Mouse (Mus musculus) c-Kit-positive CD71-positive TER-119-positive erythroid progenitor cells, embryonic 14.5 days (primary cell): ENCODE results near the gene Mrpl48.

Source experiments
- DNase-seq: peaks from one replicate; pipeline ENCODE4 v3.0.0-alpha.2; 2013; ENCODE audit warnings: low spot score

The Mrpl48 gene

DNA sequence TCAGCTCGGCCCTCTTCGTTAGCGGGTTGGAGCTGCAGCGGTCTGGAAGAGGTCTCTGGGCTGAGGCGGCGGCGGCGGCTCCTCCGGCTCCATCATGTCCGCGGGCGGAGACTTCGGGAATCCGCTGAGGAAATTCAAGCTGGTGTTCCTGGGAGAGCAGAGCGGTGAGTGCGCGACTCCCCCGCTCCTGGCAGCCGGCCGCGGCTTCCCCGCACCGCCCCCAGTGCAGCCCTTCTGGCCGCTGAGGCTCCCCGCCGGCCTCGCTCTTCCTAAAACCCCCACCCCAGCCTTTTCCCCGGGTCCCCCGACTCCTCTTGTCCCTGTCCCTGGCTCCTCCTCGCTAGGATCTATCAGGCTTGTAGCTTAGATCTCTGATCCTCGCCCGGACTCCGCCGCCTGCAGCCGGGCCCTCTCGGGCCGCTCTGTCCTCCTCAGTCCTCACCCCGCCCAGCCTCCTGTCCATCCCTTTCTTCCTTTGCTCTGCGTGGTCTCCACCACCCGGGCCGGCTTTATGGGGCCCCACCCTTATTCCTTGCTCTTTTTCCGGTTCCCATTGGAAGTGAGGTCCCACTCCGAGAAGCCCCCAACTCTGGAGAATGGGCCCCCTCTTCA, at the start of gene Mrpl48:
TSS of gene Mrpl48 (minus strand) at position 172 of the 612 bp plus-strand sequence.
- DNase-seq = peak; percentile 40

DNA sequence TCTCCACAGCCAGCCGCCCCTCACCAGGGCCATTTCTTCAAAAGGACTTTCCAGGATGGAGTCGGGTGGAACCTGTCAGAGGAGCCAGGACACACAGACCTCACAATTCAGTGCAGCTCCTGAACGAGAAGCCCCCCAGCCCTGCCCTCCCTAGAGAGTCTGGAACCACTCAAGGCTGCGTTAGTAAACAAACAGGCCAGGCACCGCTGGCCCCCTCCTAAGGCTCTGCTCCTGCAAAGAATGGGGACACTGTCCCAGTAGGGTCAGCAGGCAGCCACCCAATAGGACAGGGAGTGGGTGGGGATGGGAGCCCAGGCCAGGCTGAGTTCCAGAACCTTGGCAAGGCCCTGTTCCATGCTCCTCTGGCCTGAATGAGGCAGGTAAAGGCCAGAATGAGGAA, 48.6 kb upstream of the Mrpl48 start:
- DNase-seq = no peak

DNA sequence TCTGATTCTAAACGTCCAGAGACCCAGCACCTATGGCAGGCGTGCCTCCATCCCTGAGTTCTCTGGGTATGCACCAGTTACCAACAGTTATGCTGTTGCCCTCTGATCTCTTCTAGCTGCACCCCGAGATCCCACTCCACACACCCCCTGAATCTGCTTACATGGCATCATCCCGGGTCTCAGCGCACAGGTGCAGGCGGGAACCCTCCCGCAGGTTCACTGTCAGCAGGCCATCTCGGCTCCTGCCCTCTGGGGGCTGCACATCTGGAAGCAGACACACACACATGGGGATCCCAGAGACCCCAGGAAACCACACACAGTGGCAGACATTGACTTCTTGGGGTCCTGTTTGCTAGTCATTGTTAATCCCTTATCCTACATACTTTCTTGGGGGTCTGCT, 46.3 kb upstream of the Mrpl48 start:
- no peak for DNase-seq

DNA sequence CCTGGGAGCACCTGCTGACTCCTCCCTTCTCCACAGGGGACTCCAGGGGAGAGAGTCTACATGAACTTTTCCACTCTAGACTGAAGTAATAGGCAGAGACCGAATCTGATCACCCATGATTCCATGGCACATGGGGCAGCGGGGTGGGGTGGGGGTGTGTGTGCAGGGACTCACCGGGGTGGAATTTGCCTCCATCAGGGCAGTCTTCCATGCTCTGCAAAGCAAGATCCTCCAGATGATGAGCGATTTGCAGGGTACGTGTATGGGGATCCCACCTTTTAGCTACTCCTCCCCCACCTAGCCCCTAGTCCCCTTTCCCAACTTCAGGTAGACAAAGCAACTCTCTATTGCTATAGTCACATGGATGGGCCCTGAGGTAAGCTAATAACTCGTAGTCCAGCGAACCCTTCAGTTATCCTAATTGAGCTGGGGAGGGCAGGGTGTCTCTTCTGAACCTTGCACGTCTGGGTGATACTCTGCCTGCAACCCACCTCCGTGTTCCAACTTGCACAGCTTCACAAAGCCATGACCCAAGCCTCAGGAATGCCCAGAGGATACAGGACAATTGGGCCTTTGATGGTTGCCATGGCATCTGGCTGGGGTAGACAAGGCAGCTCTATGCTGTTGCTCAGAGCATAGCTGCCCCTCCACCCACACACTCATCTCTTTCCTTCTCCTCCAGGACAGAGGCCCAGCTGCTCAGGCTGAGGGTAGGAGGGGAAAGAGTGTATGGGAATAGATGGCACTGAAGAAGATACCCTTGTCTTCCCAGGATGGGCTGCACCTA, 45.6 kb upstream of the Mrpl48 start:
- DNase-seq = no peak

DNA sequence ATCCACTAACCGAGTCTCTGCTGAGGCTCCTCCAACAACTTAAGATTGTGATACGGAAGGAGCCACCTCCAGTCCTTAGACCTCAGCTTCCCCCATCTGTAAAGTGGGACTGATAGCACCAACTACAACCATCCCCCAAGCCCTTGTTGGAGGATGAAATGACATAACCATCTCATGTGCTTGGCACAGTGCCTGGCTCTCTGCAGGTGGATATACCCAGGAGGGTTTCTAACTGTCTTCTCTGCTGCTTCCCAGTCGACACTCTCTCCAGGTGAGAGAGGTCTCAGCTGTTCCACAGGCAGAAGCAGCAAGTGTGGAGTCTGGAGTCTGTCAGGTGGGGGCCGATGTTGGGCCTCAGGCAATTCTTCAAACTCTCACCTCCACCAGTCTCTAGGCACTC, 42.9 kb upstream of the Mrpl48 start:
- DNase-seq = no peak

DNA sequence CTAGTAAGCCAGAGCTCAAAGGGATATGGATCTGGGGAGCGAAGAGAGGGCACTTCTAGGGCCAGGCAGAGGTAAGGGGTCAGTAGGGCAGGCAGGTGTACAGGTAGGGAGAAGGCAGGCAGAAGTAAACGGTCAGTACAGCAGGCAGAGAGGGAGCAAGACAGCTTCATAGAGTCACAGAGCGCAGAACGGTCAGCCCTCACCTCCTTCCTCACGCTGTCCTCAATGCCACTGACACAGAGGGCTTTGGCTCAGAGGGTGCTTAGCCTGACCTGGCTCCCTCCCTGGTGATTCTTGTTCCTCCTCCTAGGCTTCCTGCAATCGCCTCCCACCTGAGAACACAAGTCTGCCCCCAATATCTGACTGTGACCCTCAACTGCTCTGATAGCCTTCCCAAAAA, 42.3 kb upstream of the Mrpl48 start:
- no peak for DNase-seq

DNA sequence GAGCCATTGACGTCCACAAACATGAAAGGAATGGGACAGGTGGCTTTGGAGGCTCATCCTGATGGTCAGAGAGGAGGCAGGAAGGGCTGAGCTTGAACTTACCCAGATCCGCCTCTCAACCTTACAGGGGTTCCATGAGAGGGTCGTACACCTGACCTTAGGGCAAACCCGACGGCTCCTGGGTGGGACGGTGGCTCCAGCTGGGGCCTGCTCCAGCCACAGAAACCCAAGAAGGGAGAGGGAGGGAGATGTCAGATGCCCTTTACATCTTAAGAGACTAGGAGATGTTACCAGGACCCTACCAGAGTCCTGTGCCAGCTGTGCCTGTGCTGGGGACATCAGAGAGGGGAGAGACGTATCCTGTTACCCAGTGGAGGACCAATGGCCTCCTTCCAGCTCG, 41.7 kb upstream of the Mrpl48 start:
- no peak for DNase-seq

DNA sequence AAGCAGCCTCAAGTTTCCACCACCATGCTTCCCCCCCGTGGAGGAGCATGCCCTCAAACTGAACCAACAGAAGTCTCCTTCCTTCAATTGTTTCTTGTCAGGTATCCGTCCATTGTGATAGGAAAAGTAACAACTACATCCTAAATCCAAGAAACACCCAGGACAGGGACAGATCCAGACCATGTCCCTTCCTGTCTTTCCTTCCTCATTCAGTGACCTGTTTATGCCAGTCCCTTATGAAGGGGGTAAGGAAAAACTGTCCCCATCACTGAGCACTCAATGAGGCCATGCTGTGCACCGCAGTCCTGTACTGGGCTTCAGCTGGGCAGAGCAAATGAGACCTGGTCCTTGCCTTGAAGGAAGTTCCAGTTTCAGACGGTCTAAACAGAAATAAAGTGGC, 41.0 kb upstream of the Mrpl48 start:
- no peak for DNase-seq

DNA sequence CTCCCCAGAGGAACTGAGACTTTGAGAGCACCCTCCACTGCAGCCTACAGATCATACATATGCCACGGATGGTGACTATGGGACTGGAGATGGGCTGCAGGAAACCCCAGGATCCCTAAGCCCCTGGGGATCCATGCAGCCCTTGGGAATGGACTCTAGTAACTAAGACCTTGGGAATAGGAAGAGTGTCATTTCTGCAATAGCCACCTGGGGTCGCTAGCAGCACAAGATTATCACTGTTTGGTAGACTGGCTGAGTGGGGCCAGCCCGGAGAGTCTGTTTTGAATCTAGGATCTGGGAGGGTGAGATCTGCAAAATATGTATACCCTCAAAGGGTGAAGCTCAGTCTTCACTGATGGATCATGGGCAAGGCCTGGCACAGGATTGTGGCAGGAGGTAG, 37.0 kb upstream of the Mrpl48 start:
- peak; percentile 75 for DNase-seq

DNA sequence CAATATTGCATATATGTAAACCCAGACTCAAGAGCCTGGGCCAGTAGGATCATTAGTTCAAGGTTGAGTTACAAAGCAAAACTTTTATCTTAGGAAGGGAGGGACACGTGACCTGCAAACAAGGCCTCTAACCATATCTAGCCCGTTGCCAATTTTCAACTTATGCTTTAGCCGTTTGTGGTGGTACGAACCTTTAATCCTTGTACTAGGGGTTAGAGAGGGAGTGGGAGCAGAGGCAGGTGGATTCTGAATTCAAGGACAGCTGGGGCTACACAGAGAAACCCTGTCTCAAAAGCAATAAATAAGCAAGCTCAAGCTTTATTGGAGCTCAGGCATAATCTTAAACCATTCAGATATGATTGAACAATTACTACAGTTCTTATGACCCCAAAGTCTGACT, 34.3 kb upstream of the Mrpl48 start:
- DNase-seq = no peak

DNA sequence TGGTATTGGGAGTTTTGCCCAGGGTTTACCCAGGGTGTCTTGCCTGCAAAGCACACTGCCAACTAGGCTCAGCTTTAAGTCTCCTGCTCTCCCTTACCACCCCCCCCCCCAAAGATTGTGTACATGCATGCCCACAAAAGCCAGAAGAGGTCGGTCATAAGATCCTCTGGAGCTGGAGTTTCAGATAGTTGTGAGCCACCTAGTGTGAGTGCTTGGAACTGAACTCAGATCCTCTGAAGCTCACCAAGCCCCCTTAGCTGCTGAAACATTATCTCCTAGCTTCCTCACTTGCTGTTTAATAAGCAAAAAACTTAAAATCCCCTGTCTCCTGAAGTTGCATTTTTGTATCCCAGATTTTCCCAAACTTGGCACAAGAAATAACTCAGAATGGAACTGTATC, 29.6 kb upstream of the Mrpl48 start:
- DNase-seq = peak; percentile 29

DNA sequence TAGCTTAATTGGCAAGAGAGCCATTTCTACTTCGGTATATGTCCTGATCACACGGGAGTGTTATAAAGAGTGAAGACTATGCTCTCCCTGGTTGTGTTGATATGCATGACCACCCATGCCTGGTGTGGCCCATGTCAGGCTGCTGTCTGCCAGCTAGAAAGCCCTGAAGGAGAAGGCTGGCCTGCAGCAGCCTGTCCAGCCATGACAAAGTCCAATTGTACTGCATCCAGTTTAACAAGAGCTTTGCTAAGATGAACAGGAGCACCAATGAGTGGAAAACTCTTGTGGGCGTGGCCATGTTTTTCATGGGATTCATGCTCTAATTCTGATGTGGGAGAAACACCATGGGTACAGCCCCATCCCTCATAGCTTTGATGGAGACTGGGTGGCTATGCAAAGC, 16.4 kb upstream of the Mrpl48 start:
- DNase-seq = no peak

DNA sequence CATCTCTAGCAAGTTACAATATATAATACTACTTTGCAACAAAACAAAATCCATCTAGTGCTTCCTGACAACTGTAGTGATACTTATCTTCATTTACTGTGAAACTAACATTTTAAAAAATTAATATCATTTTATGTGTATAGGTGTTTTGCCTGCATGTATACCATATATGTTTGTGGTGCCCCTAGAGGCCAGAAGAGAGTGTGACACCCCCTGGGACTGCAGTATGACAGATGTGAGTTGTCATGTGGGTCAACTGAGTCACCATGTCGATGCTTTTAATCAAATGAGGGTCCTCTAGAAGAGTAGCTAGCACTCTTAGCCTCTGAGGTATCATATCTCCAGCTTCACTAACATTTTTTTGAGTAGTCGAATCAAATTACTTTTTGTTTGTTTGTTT, 14.2 kb upstream of the Mrpl48 start:
- peak; percentile 42 for DNase-seq

DNA sequence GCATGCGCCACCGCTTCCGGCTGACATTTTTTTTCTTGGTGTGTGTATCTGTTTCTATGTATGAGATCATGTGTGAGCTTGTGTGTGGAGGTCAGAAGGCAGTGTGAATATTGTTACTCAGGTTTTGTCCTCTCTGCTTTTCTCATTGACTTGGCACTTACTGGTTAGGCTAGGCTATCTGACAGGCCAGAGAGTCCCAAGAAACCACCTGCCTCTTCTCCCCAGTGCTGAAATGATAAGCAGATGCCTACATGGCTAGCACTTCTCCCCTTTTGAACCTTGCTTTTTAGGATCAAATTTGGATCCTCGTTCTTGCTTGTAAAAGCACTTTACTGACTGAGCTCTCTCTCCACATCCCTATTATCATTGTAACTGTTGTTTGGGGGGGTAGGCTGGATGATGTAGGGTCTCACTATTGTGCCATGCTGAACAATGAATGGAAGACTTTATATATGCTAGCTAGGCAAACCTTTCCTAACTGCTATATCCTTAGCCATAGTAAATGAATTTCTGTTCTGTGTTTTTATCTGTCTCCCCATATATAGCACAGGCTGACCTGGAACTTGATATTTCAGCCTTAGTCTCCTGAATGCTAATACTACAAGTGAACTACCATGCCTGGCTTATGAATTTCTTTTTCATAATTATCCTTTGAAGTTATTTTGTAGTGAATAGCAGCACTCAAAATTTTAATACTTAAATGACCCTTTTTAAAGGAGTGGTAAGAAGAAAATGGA, 8.2 kb upstream of the Mrpl48 start:
- peak; percentile 54 for DNase-seq

DNA sequence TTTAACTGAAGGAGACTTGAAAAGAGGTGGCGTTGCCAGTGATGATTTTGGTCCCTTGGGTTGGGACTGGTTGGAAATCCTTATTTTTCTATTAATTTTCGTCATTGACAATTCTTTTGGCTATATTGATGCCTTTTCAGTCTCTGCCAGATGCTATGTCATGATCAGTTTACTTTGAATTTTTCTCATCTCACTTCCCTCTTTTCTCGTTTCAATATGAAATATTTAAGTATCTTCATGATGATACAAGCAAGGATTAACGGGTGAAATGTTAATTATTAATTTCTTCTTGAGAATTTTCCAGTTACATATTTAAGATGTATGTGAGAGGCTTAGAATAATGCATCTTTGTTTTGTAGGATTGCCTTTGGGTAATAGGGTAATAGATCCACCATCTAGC, 809 bp upstream of the Mrpl48 start:
- no peak for DNase-seq

DNA sequence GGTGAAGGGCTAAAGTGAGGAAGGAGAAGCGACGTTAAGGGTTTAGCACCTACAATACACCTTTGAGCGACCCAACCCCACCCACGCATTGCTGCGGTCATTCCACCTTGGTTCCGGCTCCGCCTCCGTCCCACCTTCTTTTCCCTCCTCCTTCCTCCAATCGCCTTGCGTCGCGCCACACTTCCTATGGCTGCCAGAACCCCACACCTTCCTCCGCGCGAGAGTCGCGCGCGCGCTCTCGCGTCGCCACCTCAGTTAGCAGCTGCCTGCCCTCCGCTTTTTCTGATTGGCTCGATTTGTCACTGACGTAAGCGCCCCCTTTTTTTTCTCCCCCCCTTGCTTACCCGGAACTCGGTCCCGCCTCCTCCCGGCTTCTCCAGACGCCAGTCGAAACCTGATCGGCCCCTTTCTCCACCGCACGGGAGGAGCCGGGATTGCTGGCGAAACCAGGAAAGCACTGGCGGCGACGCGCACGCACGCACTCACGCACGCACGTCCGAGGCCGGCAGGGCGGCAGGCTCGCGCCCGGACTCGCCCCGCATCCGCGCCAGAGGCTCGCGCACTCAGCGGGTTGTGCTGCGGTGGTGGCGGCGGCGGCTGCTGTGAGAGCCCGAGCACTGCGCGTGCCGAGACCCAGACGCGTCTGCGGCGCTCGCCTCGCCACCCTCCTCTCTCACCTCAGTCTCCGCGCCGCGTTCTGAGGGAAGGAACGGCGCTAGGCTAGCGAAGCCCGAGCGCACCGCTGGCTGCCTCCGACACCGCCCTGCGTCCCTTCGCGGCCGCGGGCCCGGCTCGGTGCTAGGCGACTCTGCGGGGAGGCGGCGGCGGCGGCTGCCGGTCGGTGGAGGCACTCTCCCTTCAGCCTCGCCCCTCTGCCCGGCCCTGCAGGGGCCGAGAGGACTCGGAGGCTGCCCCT, 629 bp downstream of the Mrpl48 start, which contains the start of gene Rab6a:
TSS of gene Rab6a (plus strand) at position 197 of the 916 bp plus-strand sequence.
- DNase-seq = peak; percentile 99

DNA sequence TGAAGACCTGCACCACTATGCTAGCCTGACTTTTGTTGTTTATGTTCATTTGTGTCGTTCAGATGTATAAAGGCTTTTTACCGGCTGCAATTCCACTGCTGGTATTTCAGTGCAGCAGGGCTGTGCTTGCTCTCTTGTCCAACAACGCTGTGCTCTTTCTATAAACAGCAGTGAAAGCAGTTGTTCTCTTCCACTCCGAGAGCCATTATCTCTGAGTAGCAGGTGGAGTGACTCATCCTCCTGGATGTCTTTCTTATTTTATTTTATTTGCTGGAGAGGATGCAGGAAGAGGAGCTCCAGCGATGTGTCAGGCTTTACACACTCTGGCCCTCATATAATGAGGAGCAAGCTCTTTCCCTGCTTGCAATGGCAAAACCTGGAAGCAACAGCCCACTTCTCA, 7.9 kb downstream of the Mrpl48 start:
- DNase-seq = no peak

DNA sequence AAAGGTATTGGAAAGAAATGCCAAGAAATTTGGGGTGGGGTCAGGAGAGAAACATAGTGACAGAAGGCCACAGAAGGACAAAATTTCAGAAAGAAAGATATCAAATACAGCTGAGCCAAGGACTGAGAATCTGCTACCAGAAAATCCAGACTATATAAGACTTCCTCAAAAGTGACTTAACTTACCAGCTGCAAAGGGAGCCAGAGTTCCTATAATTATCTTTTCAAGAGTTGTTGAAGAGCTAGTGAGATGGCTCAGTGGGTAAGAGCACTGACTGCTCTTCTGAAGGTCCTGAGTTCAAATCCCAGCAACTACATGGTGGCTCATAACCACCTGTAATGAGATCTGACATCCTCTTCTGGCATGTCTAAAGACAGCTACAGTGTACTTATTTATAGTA, 14.8 kb downstream of the Mrpl48 start:
- DNase-seq = no peak

DNA sequence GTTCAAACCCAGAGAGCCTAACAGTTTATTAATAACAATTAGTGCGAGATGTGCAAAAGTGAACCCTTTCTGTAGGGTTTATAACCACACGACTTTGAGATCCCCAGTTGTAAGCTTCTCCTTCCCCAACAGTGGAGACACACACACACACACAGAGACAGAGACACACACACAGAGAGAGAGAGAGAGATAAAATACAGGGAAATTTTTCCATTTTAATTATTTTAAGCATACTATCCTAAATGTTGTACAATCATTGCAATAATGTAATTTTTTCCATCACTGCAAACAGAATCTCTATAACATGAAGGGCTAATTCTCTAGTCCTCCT, 16.6 kb downstream of the Mrpl48 start:
- DNase-seq = no peak

DNA sequence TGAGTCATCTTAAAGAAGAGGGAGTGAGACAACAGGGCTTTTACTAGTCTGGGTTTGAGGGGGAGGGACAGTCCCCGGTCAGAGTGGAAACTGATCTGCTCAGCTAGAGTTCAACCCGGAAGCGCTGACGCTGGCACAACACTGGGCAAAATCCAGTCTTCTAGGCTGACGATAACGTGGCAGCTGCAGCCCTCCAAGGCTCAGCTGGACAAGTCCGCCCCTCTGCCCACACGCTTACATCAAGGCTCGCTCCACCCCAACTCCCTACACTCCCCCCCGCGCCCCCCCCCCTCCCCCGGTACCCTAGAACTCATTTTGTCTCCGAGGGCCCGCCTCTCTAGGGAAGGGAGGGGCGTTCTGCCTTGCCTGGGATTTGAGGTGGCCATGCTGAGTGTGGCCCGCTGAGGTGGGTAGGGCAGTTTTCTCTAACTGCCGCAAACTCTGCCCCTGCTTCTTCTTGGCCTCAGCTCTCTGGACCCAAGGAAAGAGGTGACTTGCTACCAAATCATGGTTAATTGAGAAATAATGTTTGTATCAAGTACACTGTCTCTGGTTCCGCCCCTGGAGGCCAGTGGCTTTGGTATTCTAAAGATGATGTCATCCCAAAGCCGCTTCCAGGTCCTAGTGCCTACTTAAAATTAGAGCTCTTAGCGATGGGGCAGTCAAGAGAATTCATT, 17.1 kb downstream of the Mrpl48 start:
- DNase-seq = peak; percentile 75

DNA sequence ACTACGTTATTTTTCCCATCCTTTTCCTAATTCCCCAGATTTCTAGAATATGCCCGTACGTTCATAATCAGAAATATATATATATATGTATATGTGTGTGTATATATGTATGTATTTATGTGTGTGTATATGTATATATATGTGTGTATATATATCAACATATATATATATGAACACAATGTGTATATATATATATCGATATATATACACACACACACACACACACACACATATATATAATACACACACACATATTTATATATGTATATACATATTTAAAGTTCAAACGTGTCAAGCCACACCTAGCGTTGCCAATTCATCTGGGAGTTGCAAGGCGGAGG, 17.6 kb downstream of the Mrpl48 start:
- DNase-seq = no peak

DNA sequence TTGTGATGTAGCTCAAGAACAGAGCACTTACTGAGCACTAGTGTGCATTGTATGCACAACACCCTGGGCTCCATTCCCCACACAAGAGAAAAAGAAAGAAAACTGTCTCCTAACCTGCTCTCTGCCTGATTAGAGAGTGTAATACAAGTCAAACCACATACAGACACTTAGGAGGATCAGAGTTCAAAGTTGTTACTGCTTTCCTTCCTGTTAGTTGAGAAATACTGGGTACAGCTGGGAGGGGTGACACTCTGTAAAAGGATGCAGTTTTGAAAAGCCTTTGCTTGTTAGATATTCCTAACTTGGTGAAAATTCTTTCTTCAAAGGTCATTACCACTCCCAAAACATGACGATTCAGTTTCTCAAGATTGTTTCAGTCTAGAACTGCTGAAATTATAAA, 18.3 kb downstream of the Mrpl48 start:
- DNase-seq = no peak
